Mouse (Mus musculus) left cerebral cortex, postnatal 4 days (tissue): ENCODE results near the gene Amotl2. TPM values are rescaled to one million over a fixed set of nuclear protein-coding genes. Genes with fewer than 3 reads are reported as not detected.
"Not testable (repeated sequence)": the region's sequence is repeated elsewhere in the genome, so short reads cannot be mapped to it uniquely, and the experiment has no call there.

Source experiments
- DNase-seq: peaks from one replicate; pipeline ENCODE4 v3.0.0-alpha.2; 2022
- intact Hi-C: fragments of 180-260 bp; cut with DNase I; formaldehyde crosslinking; loops from one replicate; pipeline ENCODE4 v1.15.1; 2025
- total RNA-seq, 2 experiments: library from RNA; stranded (reverse); gene quantifications; 2 replicates each; pipeline ENCODE4 v1.2.3; 2021

The Amotl2 gene
- total RNA-seq, 2 experiments from 2014 or later = 42.3 to 45.5 TPM

GRCm38 (mm10) chr9:102763520-102763919, 47.0 kb downstream of the Amotl2 start:
- no peak for DNase-seq
- intact Hi-C loops = no loop called here

DNA sequence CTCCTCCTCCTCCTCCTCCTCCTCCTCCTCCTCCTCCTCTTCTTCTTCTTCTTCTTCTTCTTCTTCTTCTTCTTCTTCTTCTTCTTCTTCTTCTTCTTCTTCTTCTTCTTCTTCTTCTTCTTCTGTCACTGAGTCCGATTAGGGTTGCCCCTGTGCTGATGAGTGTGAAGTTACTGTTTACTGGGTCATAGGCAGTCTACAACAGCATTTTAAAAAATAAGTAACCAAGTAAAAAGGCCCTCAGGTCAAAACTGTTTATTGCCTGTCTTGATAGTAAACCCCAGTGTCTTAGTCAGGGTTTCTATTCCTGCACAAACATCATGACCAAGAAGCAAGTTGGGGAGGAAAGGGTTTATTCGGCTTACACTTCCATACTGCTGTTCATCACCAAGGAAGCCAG, 48.1 kb downstream of the Amotl2 start:
- intact Hi-C loops, DNase-seq: not testable (repeated sequence)

GRCm38 (mm10) chr9:102766741-102767140, 50.3 kb downstream of the Amotl2 start:
- no peak for DNase-seq
- intact Hi-C loops = no loop called here

DNA sequence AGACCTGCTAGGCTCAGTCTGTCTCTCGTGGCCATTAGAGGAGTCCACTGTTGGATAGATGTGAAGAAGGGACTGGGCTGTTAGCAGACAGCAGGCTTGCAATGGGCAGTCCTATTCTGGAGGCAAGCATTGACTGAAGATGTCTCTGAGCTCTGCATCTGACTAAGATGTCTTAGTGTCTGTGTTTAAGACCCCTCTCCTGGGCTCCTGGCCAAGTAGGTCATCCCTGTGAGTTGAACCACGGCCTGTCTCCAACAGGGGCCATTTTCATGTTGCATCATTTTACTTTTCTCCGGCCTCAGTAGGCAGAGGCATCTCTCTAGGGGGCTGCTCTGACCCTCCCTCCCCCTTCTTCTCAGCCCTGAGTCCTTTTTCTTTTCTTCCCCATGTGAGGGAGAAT, 52.8 kb downstream of the Amotl2 start:
- intact Hi-C loops = no loop called here
- peak; percentile 33 for DNase-seq

- intact Hi-C loops = no loop called here
- DNase-seq = no peak
Measured at GRCm38 (mm10) chr9:102770190-102770589, 53.7 kb downstream of the Amotl2 start.

DNA sequence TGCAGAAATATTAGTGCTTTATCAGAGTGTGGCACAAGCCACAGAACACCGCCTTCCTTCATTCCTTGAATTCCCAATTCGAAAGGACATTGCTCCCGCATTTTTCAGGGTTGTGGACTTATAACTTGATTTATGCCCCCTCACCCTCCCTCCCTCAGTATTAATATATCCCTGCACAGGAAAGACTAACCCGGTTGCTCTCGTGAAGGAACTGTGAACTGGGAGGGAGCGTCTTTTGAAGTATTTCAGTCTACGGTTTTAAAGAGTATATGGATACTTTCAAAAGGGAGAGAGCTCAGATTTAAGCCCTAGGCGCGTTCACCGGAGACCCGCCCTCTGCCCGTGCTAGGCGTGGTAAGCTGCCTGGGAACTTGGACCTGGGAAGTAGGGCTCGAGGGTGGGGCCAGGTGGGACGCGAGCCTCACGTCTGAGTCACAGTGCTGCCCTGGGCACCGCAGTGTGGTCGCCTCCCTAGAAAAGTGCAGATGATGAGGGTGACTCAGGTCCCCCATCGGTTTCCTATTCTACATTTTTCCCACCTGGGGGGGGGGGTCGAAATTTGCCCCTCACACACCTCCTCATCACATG, 54.9 kb downstream of the Amotl2 start:
- no peak for DNase-seq
- intact Hi-C loops = no loop called here

GRCm38 (mm10) chr9:102777631-102778591, 61.4 kb downstream of the Amotl2 start:
- intact Hi-C loops = no loop called here
- peak; percentile 29 for DNase-seq

- peak; percentile 81 for DNase-seq
- intact Hi-C loops = no loop called here
Measured at GRCm38 (mm10) chr9:102779493-102779892, 63.0 kb downstream of the Amotl2 start.

Other genes with a start within 250 kb of the Amotl2 start
- 1 to 10 TPM; 1.7 to 2.2 TPM for gene Ky, start 210.9 kb upstream of the Amotl2 start, total RNA-seq
- gene Anapc13, start 90.4 kb upstream of the Amotl2 start, total RNA-seq = 10 to 100 TPM; 80.9 to 91.4 TPM
- gene Cep63, start 90.1 kb upstream of the Amotl2 start, total RNA-seq = 10 to 100 TPM; 29.3 to 30.2 TPM
- 10 to 100 TPM; 50.7 to 54.5 TPM for gene Ryk, start 118.2 kb downstream of the Amotl2 start, total RNA-seq